Mouse (Mus musculus) heart, postnatal 36 days (tissue): ENCODE measurements around the gene Psmd8. TPM values are rescaled to one million over a fixed set of nuclear protein-coding genes. Genes with fewer than 3 reads are reported as not detected.
A peak's percentile ranks its signal among the peaks of the same experiment; 100 is the strongest.
"Not testable (repeated sequence)": the region's sequence is repeated elsewhere in the genome, so short reads cannot be mapped to it uniquely, and the experiment has no call there.

Experiments used
- DNase-seq, 2 experiments: peaks; one replicate each; pipeline ENCODE4 v3.0.0; 2021 to 2022
- intact Hi-C: fragments of 180-260 bp; cut with DNase I; formaldehyde crosslinking; loops from one replicate; pipeline ENCODE4 v1.15.1; 2025
- total RNA-seq, 2 experiments: library from RNA; stranded (reverse); gene quantifications; 2 replicates each; pipeline ENCODE4 v1.2.3; 2021

The Psmd8 gene
- 100 to 1,000 TPM; 130 to 132 TPM for total RNA-seq

GRCm38 (mm10) chr7:29180077-29180853 is at the start of gene Psmd8:
Gene Psmd8 (minus strand): TSS chr7:29180701.
- peak; percentile 96 for DNase-seq
- intact Hi-C loops, result loop anchor here (2.0 to 5.0 kb wide), 3 partner anchors 52 to 117 kb away; partner anchors contain the start of gene Kcnk6

DNA sequence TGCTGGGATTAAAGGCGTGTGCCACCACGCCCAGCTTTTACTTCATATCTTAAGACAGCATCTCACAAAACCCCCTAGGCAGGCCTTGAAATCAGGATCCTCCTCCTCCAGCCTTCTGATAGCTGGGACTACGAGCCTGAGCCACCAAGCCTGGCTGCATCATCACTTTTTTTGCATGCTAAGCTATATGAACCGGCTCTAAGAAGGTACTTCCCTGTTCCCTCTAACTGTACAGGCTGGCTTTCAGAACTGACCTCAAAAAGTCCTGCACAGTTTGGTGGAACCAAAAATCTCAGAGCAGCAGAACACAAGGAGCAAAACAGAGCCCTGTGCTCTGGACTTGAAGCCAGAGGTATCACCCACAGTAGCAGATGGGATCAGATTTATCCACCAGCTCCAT is 47.7 kb upstream of the Psmd8 start:
- intact Hi-C loops, result no loop called here
- DNase-seq, result no peak

DNA sequence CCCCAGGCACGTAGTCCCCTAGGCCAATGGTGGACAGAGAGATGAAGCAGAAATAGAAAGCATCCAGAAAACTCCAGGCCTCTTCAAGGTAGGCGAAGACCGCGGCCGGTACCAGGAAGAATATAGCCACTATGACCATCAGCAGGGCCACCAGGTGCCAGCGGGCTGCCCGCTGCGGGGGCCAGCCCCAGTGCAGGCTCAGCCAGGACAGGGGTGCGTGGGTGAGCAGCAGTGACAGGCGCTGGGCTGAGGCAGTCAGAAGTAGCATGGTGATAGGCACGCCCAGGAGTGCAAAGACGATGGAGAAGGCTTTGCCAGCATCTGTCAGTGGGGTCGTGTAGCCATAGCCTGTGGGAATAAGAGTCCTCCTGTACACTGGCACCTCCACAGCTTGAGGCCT is 45.0 kb upstream of the Psmd8 start:
- DNase-seq, result no peak
- intact Hi-C loops, result no loop called here

DNA sequence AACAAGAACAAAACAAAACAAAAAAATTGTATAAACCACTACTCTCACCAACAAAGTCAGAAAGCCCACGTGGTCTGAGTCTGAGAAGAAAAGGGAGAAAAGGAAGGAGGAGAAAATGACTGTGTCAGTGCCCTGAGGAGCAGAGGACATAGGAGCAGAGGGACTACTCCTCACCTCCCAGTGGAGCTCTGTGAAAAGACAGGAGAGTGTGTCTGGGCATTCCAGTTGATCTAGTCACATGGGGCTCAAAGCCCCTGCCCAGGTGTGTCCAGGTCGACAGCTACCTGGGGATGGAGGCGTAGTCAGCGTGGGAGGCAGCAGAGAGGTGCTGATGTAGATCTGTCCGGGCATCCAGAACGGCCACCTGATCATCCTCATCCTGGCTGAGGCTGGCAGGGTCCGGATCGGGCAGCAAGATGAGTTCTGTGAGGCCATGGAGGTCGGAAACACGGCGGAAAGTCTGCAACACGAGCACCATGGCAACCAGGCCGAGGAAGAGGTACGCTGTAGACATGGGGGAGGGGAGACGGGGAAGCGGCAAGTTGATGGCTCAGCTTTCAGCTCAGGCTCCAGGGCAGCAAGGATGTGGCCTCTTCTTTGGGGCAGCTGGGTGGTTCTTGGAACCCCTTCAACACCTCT is 44.4 kb upstream of the Psmd8 start:
- DNase-seq, result no peak
- intact Hi-C loops, result no loop called here

DNA sequence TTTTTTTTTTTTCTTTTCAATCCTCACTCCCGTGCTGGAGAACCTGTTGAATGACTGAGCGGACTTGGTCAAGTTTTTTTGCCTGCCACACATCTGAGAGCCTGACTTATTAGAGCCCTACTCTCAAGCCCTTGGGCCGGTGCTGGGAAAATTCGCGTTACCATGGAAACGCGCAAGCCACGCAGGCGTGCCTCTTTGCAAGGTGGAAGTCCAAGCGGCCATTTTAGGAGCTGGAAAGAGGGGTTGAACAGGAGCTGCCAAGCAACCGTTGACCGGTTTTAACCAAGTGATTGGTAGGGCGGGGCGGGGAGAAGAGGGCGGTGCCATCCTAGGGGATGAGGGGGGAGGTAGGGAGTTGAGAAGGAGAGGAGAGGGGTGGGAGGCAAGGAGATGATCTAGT is 34.3 kb upstream of the Psmd8 start:
- DNase-seq, result no peak
- intact Hi-C loops, result no loop called here

- intact Hi-C loops, result no loop called here
- DNase-seq, result no peak
Observed at GRCm38 (mm10) chr7:29214236-29214635, 33.7 kb upstream of the Psmd8 start.

DNA sequence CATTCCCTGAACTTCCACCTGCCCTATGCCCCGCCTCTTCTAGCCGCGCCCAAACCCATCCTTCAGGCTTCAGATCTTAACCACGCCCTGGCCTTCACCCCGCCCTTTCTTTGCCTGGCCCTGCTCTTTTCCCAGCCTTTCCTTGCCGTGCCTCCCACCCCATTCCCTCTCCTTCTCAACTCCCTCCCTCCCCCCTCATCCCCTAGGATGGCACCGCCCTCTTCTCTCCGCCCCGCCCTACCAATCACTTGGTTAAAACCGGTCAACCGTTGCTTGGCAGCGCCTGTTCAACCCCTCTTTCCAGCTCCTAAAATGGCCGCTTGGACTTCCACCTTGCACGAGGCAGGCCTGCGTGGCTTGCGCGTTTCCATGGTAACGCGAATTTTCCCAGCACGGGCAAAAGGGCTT is 33.2 kb upstream of the Psmd8 start, which contains the start of gene Catsperg1:
Gene Catsperg1 (minus strand): TSS at position 361 of the 408 bp plus-strand sequence.
- no peak for DNase-seq
- intact Hi-C loops, result no loop called here

- DNase-seq, intact Hi-C loops: not testable (repeated sequence)
Observed at GRCm38 (mm10) chr7:29212775-29213560, 32.5 kb upstream of the Psmd8 start.

- intact Hi-C loops, result no loop called here
- no peak for DNase-seq
Observed at GRCm38 (mm10) chr7:29212199-29212765, 31.8 kb upstream of the Psmd8 start.

- intact Hi-C loops, result no loop called here
- DNase-seq, result peak; percentile 86 to 87
Observed at GRCm38 (mm10) chr7:29211415-29212198, 31.1 kb upstream of the Psmd8 start.

GRCm38 (mm10) chr7:29211013-29211412 is 30.5 kb upstream of the Psmd8 start:
- intact Hi-C loops, result not testable (repeated sequence)

DNA sequence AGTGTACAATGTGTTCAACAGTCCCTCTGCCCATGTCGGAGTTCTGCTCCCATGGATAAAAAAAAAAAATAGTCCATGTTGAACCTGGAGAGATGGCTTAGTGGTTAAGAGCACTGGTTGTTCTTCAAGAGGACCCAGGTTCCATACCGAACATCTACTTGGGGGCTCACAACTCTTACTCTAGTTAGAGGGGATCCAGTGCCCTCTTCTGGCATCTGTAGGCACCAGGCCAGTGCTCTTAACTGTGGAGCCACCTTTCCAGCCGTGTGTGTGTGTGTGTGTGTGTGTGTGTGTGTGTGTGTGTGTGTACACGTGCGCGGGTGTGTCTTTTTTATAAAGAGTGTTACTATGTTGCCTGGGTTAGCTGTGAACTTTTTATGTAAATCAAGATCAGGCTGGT is 22.1 kb upstream of the Psmd8 start:
- no peak for DNase-seq
- intact Hi-C loops, result no loop called here

More at GRCm38 (mm10) chr7:29211013-29211412, 30.5 kb upstream of the Psmd8 start:
- DNase-seq, result peak in 1 of 2 experiments; percentile 44

DNA sequence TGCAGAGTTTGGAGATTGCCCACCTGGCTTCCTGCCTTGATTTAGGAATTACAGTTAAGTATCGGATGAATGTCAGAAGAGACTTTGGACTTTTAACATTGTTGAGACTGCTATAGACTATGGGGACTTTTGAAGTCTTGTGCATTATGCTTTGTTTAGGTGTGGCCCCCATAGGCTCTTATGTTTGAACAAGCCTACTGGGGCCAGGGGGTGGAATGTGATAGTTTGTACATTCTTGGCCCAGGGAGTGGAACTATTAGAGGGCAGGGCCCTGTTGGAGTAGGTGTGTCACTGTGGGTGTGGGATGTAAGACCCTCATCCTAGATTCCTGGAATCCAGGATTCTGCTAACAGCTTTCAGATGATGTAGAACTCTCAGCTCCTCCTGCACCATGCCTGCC is 13.7 kb upstream of the Psmd8 start:
- intact Hi-C loops, DNase-seq: not testable (repeated sequence)

GRCm38 (mm10) chr7:29181323-29181722 is 822 bp upstream of the Psmd8 start:
- DNase-seq, result not testable (repeated sequence)
- intact Hi-C loops, result loop anchor here (2.0 to 5.0 kb wide), 3 partner anchors 51 to 115 kb away; partner anchors contain the start of gene Kcnk6

GRCm38 (mm10) chr7:29180854-29181236 is 344 bp upstream of the Psmd8 start:
- no peak for DNase-seq
- intact Hi-C loops, result loop anchor here (2.0 to 5.0 kb wide), 3 partner anchors 51 to 116 kb away; partner anchors contain the start of gene Kcnk6

GRCm38 (mm10) chr7:29179323-29179722 is 1.2 kb downstream of the Psmd8 start:
- DNase-seq, result no peak
- intact Hi-C loops, result loop anchor here (10.0 kb wide), 2 partner anchors 345 to 415 kb away; partner anchors contain the start of genes Nfkbib and Sirt2

GRCm38 (mm10) chr7:29178106-29178505 is 2.4 kb downstream of the Psmd8 start:
- intact Hi-C loops, result loop anchor here (10.0 kb wide), 2 partner anchors 347 to 413 kb away; partner anchors contain the start of genes Nfkbib and Sirt2
- no peak for DNase-seq

- intact Hi-C loops, result loop anchor here (10.0 kb wide), 2 partner anchors 352 to 408 kb away; partner anchors contain the start of genes Nfkbib and Sirt2
Observed at GRCm38 (mm10) chr7:29172390-29173016, 8.0 kb downstream of the Psmd8 start.

DNA sequence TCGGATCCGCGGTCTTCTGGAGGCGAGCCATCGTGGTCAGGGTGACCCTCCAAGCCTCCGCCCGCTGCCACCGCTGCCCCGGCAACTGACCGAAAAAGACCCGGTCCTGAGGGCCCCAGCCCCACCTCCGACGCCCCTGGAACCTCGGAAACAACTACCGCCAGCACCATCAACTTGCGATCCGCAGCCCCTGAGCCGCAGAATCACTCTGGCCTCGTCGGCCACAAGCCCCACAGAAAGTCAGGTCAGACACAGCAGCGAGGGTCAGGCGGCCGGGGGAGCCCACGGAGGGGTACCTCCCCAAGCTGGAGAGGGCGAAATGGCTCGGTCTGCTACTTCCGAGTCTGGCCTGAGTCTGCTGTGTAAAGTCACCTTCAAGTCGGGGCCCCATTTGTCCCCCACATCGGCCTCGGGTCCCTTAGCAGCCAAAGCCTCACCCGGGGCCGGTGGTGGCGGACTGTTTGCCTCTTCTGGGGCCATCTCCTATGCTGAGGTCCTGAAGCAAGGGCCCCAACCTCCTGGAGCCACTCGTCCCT is 8.9 kb downstream of the Psmd8 start:
- no peak for DNase-seq
- intact Hi-C loops, result loop anchor here (10.0 kb wide), 2 partner anchors 353 to 407 kb away; partner anchors contain the start of genes Nfkbib and Sirt2

More at GRCm38 (mm10) chr7:29172390-29173016, 8.0 kb downstream of the Psmd8 start:
- DNase-seq, result no peak
